Mouse (Mus musculus): Measurements from ENCODE around the gene Srek1. TPM values are rescaled to one million over a fixed set of nuclear protein-coding genes. Genes with fewer than 3 reads are reported as not detected.

Srek1 gene
- total and polyA plus RNA-seq, 3 experiments = 31.0 to 68.5 TPM; not detected in 1

GRCm38 (mm10) chr13:103703386-103703785, 71.0 kb downstream of the Srek1 start:
- no peaks in the 10 kb centered on the region for H3K36me3 ChIP-seq (ENCODE audit: control insufficient read depth in 1 of 2, insufficient read depth in 2 of 2, low read length in 2 of 2)
- no peak overlapping the region for H3K4me3 ChIP-seq (ENCODE audit: control insufficient read depth in 1 of 2, insufficient read depth in 1 of 2, low read depth in 2 of 2, low read length in 2 of 2)
- peak; percentile 86 for DNase-seq (ENCODE audit: low read depth, low spot score)
- no peaks in the 10 kb centered on the region for H3K79me2 ChIP-seq (ENCODE audit: control insufficient read depth, insufficient read depth, low read length, poor library complexity)
- H3K27me3 ChIP-seq (ENCODE audit: control insufficient read depth in 1 of 2, insufficient read depth in 2 of 2, low read length in 2 of 2) = no peaks in the 10 kb centered on the region; a peak in 2 of 4 replicates
- H3K9me3 ChIP-seq (replicated peaks; ENCODE audit: insufficient read depth, low read length) = no peaks in the 10 kb centered on the region
- H3K9ac ChIP-seq (ENCODE audit: control insufficient read depth, low read depth, low read length, poor library complexity, severe bottlenecking) = no peak overlapping the region
- TF ChIP-seq RCOR1 (IDR thresholded peaks at IDR 0.05; ENCODE audit: low read depth, low read length) (no peak), SMC3 (IDR thresholded peaks at IDR 0.05; ENCODE audit: low read depth, low read length) (peak; percentile 97), MAX (IDR thresholded peaks at IDR 0.05; ENCODE audit: low read length) (no peak), CTCF (IDR thresholded peaks at IDR 0.05 in 2 of 3, conservative IDR thresholded peaks at IDR 0.05 in 1 of 3; ENCODE audit: control insufficient read depth in 1 of 3, insufficient read depth in 1 of 3, low read depth in 2 of 3, low read length in 3 of 3, poor library complexity in 1 of 3, severe bottlenecking in 1 of 3) (peak; percentile 95 to 97 (median 96)), MAZ (IDR thresholded peaks at IDR 0.05; ENCODE audit: low read depth, low read length) (no peak), KAT2A (conservative IDR thresholded peaks at IDR 0.05; ENCODE audit: low read depth, low read length) (no peak), GATA1 (IDR thresholded peaks at IDR 0.05; ENCODE audit: low read depth, low read length) (no peak), RAD21 (IDR thresholded peaks at IDR 0.05; ENCODE audit: low read depth, low read length) (peak; percentile 88), ZC3H11A (IDR thresholded peaks at IDR 0.05; ENCODE audit: low read depth, low read length) (peak; percentile 88), E2F4 (IDR thresholded peaks at IDR 0.05; ENCODE audit: borderline replicate concordance, low read depth, low read length) (no peak)
- H3K4me1 ChIP-seq (ENCODE audit: control insufficient read depth in 1 of 2, insufficient read depth in 2 of 2, low read length in 2 of 2) = no peaks in the 10 kb centered on the region
- no peak overlapping the region for H3K27ac ChIP-seq (ENCODE audit: control insufficient read depth, low read depth, low read length)

- Histone ChIP-seq H3K4me3 (ENCODE audit: control insufficient read depth in 1 of 2, insufficient read depth in 1 of 2, low read depth in 2 of 2, low read length in 2 of 2) (no peak overlapping the region), H3K27ac (ENCODE audit: control insufficient read depth, low read depth, low read length) (no peak overlapping the region), H3K9me3 (replicated peaks; ENCODE audit: insufficient read depth, low read length) (no peaks in the 10 kb centered on the region), H3K36me3 (ENCODE audit: control insufficient read depth in 1 of 2, insufficient read depth in 2 of 2, low read length in 2 of 2) (no peaks in the 10 kb centered on the region), H3K4me1 (ENCODE audit: control insufficient read depth in 1 of 2, insufficient read depth in 2 of 2, low read length in 2 of 2) (no peaks in the 10 kb centered on the region), H3K79me2 (ENCODE audit: control insufficient read depth, insufficient read depth, low read length, poor library complexity) (no peaks in the 10 kb centered on the region), H3K27me3 (ENCODE audit: control insufficient read depth in 1 of 2, insufficient read depth in 2 of 2, low read length in 2 of 2) (no peaks in the 10 kb centered on the region; a peak in 2 of 4 replicates), H3K9ac (ENCODE audit: control insufficient read depth, low read depth, low read length, poor library complexity, severe bottlenecking) (no peak overlapping the region)
- no peak for DNase-seq (ENCODE audit: low read depth, low spot score)
- TF ChIP-seq MYB (IDR thresholded peaks at IDR 0.05; ENCODE audit: low read depth, low read length) = no peak
- no peak for TF ChIP-seq CTCF (IDR thresholded peaks at IDR 0.05 in 2 of 3, conservative IDR thresholded peaks at IDR 0.05 in 1 of 3; ENCODE audit: control insufficient read depth in 1 of 3, insufficient read depth in 1 of 3, low read depth in 2 of 3, low read length in 3 of 3, poor library complexity in 1 of 3, severe bottlenecking in 1 of 3)
- no peak for TF ChIP-seq SMC3 (IDR thresholded peaks at IDR 0.05; ENCODE audit: low read depth, low read length)
- TF ChIP-seq KAT2A (conservative IDR thresholded peaks at IDR 0.05; ENCODE audit: low read depth, low read length) = no peak
- TF ChIP-seq MAFK (IDR thresholded peaks at IDR 0.05; ENCODE audit: borderline replicate concordance, low read depth, low read length) = no peak
- TF ChIP-seq RAD21 (IDR thresholded peaks at IDR 0.05; ENCODE audit: low read depth, low read length) = no peak
- TF ChIP-seq USF2 (IDR thresholded peaks at IDR 0.05; ENCODE audit: borderline replicate concordance in 1 of 2, insufficient read depth in 1 of 2, low read depth in 1 of 2, low read length in 2 of 2) = no peak
Observed at GRCm38 (mm10) chr13:103702266-103702665, 72.1 kb downstream of the Srek1 start.

DNA sequence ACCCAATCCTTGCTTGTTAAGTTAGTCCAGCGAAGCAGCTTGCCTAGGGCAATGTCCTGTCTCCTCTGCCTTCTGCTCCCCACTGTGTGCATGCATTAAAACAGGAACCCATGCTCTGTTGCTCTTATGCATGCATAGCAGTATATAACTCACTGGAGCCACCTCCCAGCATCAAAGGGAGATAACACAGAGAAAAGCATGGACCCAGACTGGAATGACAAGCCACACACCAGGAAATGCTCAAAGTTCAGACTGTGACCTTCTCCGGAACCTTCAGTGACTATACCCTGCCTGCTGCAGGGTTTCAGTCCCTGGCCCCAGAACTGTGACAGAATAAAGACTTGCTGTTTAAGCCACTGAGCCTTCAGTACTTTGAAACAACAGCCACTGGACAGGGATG, 73.7 kb downstream of the Srek1 start:
- H3K27me3 ChIP-seq (ENCODE audit: control insufficient read depth in 1 of 2, insufficient read depth in 2 of 2, low read length in 2 of 2) = no peaks in the 10 kb centered on the region; a peak in 1 of 4 replicates
- no peak overlapping the region for H3K9ac ChIP-seq (ENCODE audit: control insufficient read depth, low read depth, low read length, poor library complexity, severe bottlenecking)
- no peak overlapping the region for H3K4me3 ChIP-seq (ENCODE audit: control insufficient read depth in 1 of 2, insufficient read depth in 1 of 2, low read depth in 2 of 2, low read length in 2 of 2)
- H3K27ac ChIP-seq (ENCODE audit: control insufficient read depth, low read depth, low read length) = no peak overlapping the region
- no peak for DNase-seq (ENCODE audit: low read depth, low spot score)
- no peaks in the 10 kb centered on the region; a peak in 1 of 4 replicates for H3K4me1 ChIP-seq (ENCODE audit: control insufficient read depth in 1 of 2, insufficient read depth in 2 of 2, low read length in 2 of 2)
- no peaks in the 10 kb centered on the region for H3K79me2 ChIP-seq (ENCODE audit: control insufficient read depth, insufficient read depth, low read length, poor library complexity)
- no peaks in the 10 kb centered on the region; a peak in 1 of 4 replicates for H3K36me3 ChIP-seq (ENCODE audit: control insufficient read depth in 1 of 2, insufficient read depth in 2 of 2, low read length in 2 of 2)
- TF ChIP-seq RAD21 (IDR thresholded peaks at IDR 0.05; ENCODE audit: low read depth, low read length) (no peak), USF1 (IDR thresholded peaks at IDR 0.05; ENCODE audit: low read depth, low read length) (no peak), MAFK (IDR thresholded peaks at IDR 0.05; ENCODE audit: borderline replicate concordance, low read depth, low read length) (no peak), MEF2A (IDR thresholded peaks at IDR 0.05; ENCODE audit: extremely low read depth, insufficient replicate concordance, low read depth, low read length, poor library complexity, severe bottlenecking) (no peak), JUND (IDR thresholded peaks at IDR 0.05; ENCODE audit: low read depth, low read length) (no peak), POLR2A (IDR thresholded peaks at IDR 0.05; ENCODE audit: control insufficient read depth in 1 of 2, insufficient read depth in 1 of 2, low read depth in 1 of 2, low read length in 2 of 2, poor library complexity in 1 of 2) (no peak), RCOR1 (IDR thresholded peaks at IDR 0.05; ENCODE audit: low read depth, low read length) (no peak), BHLHE40 (IDR thresholded peaks at IDR 0.05; ENCODE audit: borderline replicate concordance, low read depth, low read length) (no peak), UBTF (IDR thresholded peaks at IDR 0.05; ENCODE audit: borderline replicate concordance, insufficient read depth, low read depth, low read length) (no peak)
- H3K9me3 ChIP-seq (replicated peaks; ENCODE audit: insufficient read depth, low read length) = no peaks in the 10 kb centered on the region

Measured in MEL (cell line).